Mouse (Mus musculus): ENCODE results near the gene Sgip1.

The Sgip1 gene

GRCm38 (mm10) chr4:102741287-102741686 lies at the start of gene Sgip1:
Sgip1 (plus strand) TSS chr4:102741297.
- in situ Hi-C loops (cut with MboI, MseI): no loop called here

GRCm38 (mm10) chr4:102691402-102691801 lies 49.7 kb upstream of the Sgip1 start:
- in situ Hi-C loops (cut with MboI, MseI): no loop called here

- in situ Hi-C loops (cut with MboI, MseI): no loop called here
Measured at GRCm38 (mm10) chr4:102697966-102698365, 43.1 kb upstream of the Sgip1 start.

GRCm38 (mm10) chr4:102711731-102712130 lies 29.4 kb upstream of the Sgip1 start:
- in situ Hi-C loops (cut with MboI, MseI): loop anchor here (5.0 kb wide), 1 partner anchor 214 kb away; no protein-coding TSS in a partner anchor

- in situ Hi-C loops (cut with MboI, MseI): no loop called here
Measured at GRCm38 (mm10) chr4:102715532-102715931, 25.6 kb upstream of the Sgip1 start.

GRCm38 (mm10) chr4:102717123-102717828 lies 23.8 kb upstream of the Sgip1 start:
- in situ Hi-C loops (cut with MboI, MseI): no loop called here

GRCm38 (mm10) chr4:102719535-102719934 lies 21.6 kb upstream of the Sgip1 start:
- in situ Hi-C loops (cut with MboI, MseI): no loop called here

- in situ Hi-C loops (cut with MboI, MseI): no loop called here
Measured at GRCm38 (mm10) chr4:102719951-102720350, 21.1 kb upstream of the Sgip1 start.

GRCm38 (mm10) chr4:102724442-102724841 lies 16.7 kb upstream of the Sgip1 start:
- in situ Hi-C loops (cut with MboI, MseI): no loop called here

- in situ Hi-C loops (cut with MboI, MseI): no loop called here
Measured at GRCm38 (mm10) chr4:102730976-102731375, 10.1 kb upstream of the Sgip1 start.

GRCm38 (mm10) chr4:102734022-102734657 lies 7.0 kb upstream of the Sgip1 start:
- in situ Hi-C loops (cut with MboI, MseI): no loop called here

- in situ Hi-C loops (cut with MboI, MseI): no loop called here
Measured at GRCm38 (mm10) chr4:102753334-102754090, 12.4 kb downstream of the Sgip1 start.

- in situ Hi-C loops (cut with MboI, MseI): no loop called here
Measured at GRCm38 (mm10) chr4:102759095-102759890, 18.2 kb downstream of the Sgip1 start.

- in situ Hi-C loops (cut with MboI, MseI): no loop called here
Measured at GRCm38 (mm10) chr4:102760042-102760821, 19.1 kb downstream of the Sgip1 start.

- in situ Hi-C loops (cut with MboI, MseI): no loop called here
Measured at GRCm38 (mm10) chr4:102762075-102762474, 21.0 kb downstream of the Sgip1 start.

- in situ Hi-C loops (cut with MboI, MseI): no loop called here
Measured at GRCm38 (mm10) chr4:102769070-102769469, 28.0 kb downstream of the Sgip1 start.

GRCm38 (mm10) chr4:102769936-102770335 lies 28.8 kb downstream of the Sgip1 start:
- in situ Hi-C loops (cut with MboI, MseI): no loop called here

GRCm38 (mm10) chr4:102771598-102772357 lies 30.7 kb downstream of the Sgip1 start:
- in situ Hi-C loops (cut with MboI, MseI): no loop called here

GRCm38 (mm10) chr4:102773225-102773624 lies 32.1 kb downstream of the Sgip1 start:
- in situ Hi-C loops (cut with MboI, MseI): no loop called here

- in situ Hi-C loops (cut with MboI, MseI): no loop called here
Measured at GRCm38 (mm10) chr4:102773841-102774240, 32.7 kb downstream of the Sgip1 start.

Data from T-helper 1 cell (primary cell).